Mouse (Mus musculus) olfactory bulb, adult 2 months (tissue): ENCODE data around the gene Marcksl1.

Source experiments
- CTCF ChIP-seq: fragments of 200-500 bp; IDR thresholded peaks from 2 replicates; pipeline ENCODE4 v1.5.1; 2012; ENCODE audit warnings: low read depth, mild to moderate bottlenecking, low read length, moderate library complexity; ENCODE audit not compliant: insufficient read depth
- POLR2A ChIP-seq: fragments of 200-500 bp; IDR thresholded peaks from 2 replicates; pipeline ENCODE4 v1.6.1; 2012; ENCODE audit warnings: mild to moderate bottlenecking, low read depth, low read length, moderate library complexity; ENCODE audit not compliant: insufficient read depth

GRCm38 (mm10) chr4:129563718-129564117 lies 50.3 kb downstream of the Marcksl1 start:
- TF ChIP-seq POLR2A (no peak), CTCF (no peak)
